7 mouse cellular contexts compared by ENCODE assay signal in genomic region chr8:60889843-60890519, GRCm38 (mm10). TPM values are rescaled to one million over a fixed set of nuclear protein-coding genes. Genes with fewer than 3 reads are reported as not detected.
DNase-seq lines count a peak whose midpoint lies in the region; ATAC-seq lines count a peak whose summit lies in the region.

Gene Hpf1 (plus strand): TSS chr8:60890418.

- peaks cover 9% of the 10 kb centered on the region; the same call in 1 of the 2 replicates for H3K4me1 ChIP-seq in intestine, embryonic 15.5 days (replicated peaks)
- peaks cover 21% of the 10 kb centered on the region for H3K4me1 ChIP-seq in midbrain, embryonic 10.5 days

- peak within 1 kb of the TSS; percentile 62 for H3K4me2 ChIP-seq in intestine, embryonic 15.5 days (replicated peaks)

- H3K36me3 ChIP-seq in intestine, embryonic 15.5 days: no peaks in the 10 kb centered on the region
- H3K36me3 ChIP-seq in midbrain, embryonic 10.5 days: peaks cover 29% of the 10 kb centered on the region

- 5% methylated on average over 43 of the region's 43 CpGs for WGBS in intestine, embryonic 15.5 days
- 7% methylated on average over 43 of the region's 43 CpGs for WGBS in midbrain, embryonic 10.5 days

- H3K9ac ChIP-seq in intestine, embryonic 15.5 days: peak within 1 kb of the TSS; percentile 83

- peak; percentile 100 for ATAC-seq in intestine, embryonic 15.5 days

- no peaks in the 10 kb centered on the region for H3K27me3 ChIP-seq in intestine, embryonic 15.5 days (replicated peaks)
- no peaks in the 10 kb centered on the region for H3K27me3 ChIP-seq in midbrain, embryonic 10.5 days (ENCODE audit: low read depth, poor library complexity, severe bottlenecking)

- H3K4me3 ChIP-seq in intestine, embryonic 15.5 days (replicated peaks): peak within 1 kb of the TSS; percentile 87
- H3K4me3 ChIP-seq in midbrain, embryonic 10.5 days: peak within 1 kb of the TSS; percentile 90

- no peaks in the 10 kb centered on the region for H3K9me3 ChIP-seq in intestine, embryonic 15.5 days
- H3K9me3 ChIP-seq in midbrain, embryonic 10.5 days (replicated peaks): no peaks in the 10 kb centered on the region

- peak; percentile 97 for DNase-seq in adrenal gland, adult 2 months
- peak; percentile 96 for DNase-seq in embryo, embryonic 11.5 days (ENCODE audit: low read depth, low spot score)
- peak; percentile 84 to 94 for DNase-seq in gastrocnemius, postnatal 36 days
- peak; percentile 90 to 96 for DNase-seq in left cerebral cortex, postnatal 25 days (ENCODE audit: low spot score in 2 of 2)
- DNase-seq in midbrain, embryonic 10.5 days (ENCODE audit: low spot score): peak; percentile 96
- DNase-seq in right cerebral cortex, postnatal 4 days: peak; percentile 90

- intact Hi-C loops in gastrocnemius, postnatal 36 days (cut with DNase I): no loop called here
- intact Hi-C loops in left cerebral cortex, postnatal 25 days (cut with DNase I): no loop called here

- peak within 1 kb of the TSS; percentile 54; the same call in 1 of the 2 replicates for H3K27ac ChIP-seq in intestine, embryonic 15.5 days
- peak within 1 kb of the TSS; percentile 93 for H3K27ac ChIP-seq in midbrain, embryonic 10.5 days (replicated peaks)

RNA-seq across cellular contexts. Expression of gene Hpf1, which starts in this region (rescaled TPM):
- total RNA-seq in adrenal gland, adult 2 months (2021): 10 to 100 TPM; 19.5 to 32.3 TPM
- 0.88 and 0.95 TPM in 2 replicates for polyA plus RNA-seq in adrenal gland, adult 2 months (2012; rRNA removed)
- 1 to 10 TPM; 5.2 to 7.4 TPM for total RNA-seq in gastrocnemius, postnatal 36 days (2021)
- polyA plus RNA-seq in intestine, embryonic 15.5 days (2015; fragmentation: Nextera tagmentation; extraction: Ambion mirVana): 86.8 and 100 TPM in 2 replicates
- 10 to 100 TPM; 44.2 to 46.7 TPM for total RNA-seq in left cerebral cortex, postnatal 25 days (2021)
- 123 and 140 TPM in 2 replicates for polyA plus RNA-seq in midbrain, embryonic 10.5 days (2016; fragmentation: Nextera tagmentation; extraction: Ambion mirVana)

Comparison
In these comparisons a context has a peak if more than half of its experiments do, and no peak if none do; other contexts are left out.
1. Peak in every context shown above with its lines: DNase-seq, ATAC-seq, H3K4me3 ChIP-seq and H3K27ac ChIP-seq.
2. RNA of gene Hpf1 (polyA plus RNA-seq): 123 to 140 TPM in midbrain, embryonic 10.5 days and 86.8 to 100 TPM in intestine, embryonic 15.5 days; 0.88 to 0.95 TPM in adrenal gland, adult 2 months; every median in the first group is over 10 times any median in the second.